Mouse (Mus musculus): ENCODE measurements around the gene Mettl4.

DNA sequence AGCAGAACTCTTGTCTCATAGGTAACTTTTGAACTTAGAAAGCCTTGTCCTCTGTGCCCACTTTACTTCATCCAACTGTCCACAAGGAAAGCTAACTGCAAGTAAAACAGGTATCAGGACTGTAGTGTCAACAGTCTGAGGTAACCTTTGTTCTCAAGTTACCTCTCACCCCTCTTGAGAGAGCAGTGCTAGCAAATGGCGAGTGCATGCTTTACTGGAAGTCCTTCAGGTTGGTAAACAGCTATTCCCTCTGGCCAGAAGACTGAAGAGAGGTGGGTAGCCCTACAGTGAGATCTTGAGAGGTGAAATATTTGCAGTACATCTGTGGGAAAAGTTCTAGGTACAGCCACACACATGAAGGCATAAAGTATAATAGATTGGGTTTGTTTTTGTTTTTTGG lies 14.2 kb upstream of the Mettl4 start:
- no peak for TF ChIP-seq POLR2A (IDR thresholded peaks at IDR 0.05; ENCODE audit: insufficient read depth, low read depth, low read length)
- no peak for TF ChIP-seq CTCF (IDR thresholded peaks at IDR 0.05)
